Mouse (Mus musculus) thymus, adult 2 months (tissue): ENCODE results near the gene Mapk8ip1. TPM values are rescaled to one million over a fixed set of nuclear protein-coding genes. Genes with fewer than 3 reads are reported as not detected.

ENCODE experiments used
- DNase-seq: peaks from one replicate; pipeline ENCODE4 v3.0.0; 2021
- H3K27ac ChIP-seq: fragments of 200-500 bp; 2 replicates; pipeline ENCODE4 v1.5.1; 2012; ENCODE audit warnings: low read length, control low read depth; ENCODE audit not compliant: control insufficient read depth, insufficient read depth
- H3K27me3 ChIP-seq: fragments of 200-500 bp; 2 replicates; pipeline ENCODE4 v1.6.1; 2012; ENCODE audit warnings: mild to moderate bottlenecking, low read length, moderate library complexity, mixed read lengths; ENCODE audit not compliant: control insufficient read depth, insufficient read depth
- H3K36me3 ChIP-seq: fragments of 200-500 bp; 2 replicates; pipeline ENCODE4 v1.6.1; 2012; ENCODE audit warnings: mild to moderate bottlenecking, low read length, moderate library complexity; ENCODE audit not compliant: control insufficient read depth, insufficient read depth
- H3K4me1 ChIP-seq: fragments of 200-500 bp; replicated peaks from 2 replicates; pipeline ENCODE4 v1.6.1; 2012; ENCODE audit warnings: low read length; ENCODE audit not compliant: control insufficient read depth, insufficient read depth
- H3K4me3 ChIP-seq: fragments of 200-500 bp; 2 replicates; pipeline ENCODE4 v1.5.1; 2012; ENCODE audit warnings: mild to moderate bottlenecking, low read length, control low read depth, moderate library complexity; ENCODE audit not compliant: control insufficient read depth, insufficient read depth
- CTCF ChIP-seq: fragments of 200-500 bp; IDR thresholded peaks from 2 replicates; pipeline ENCODE4 v1.5.1; 2012; ENCODE audit warnings: mild to moderate bottlenecking, control low read depth, low read length, moderate library complexity, borderline replicate concordance; ENCODE audit not compliant: control insufficient read depth, poor library complexity, insufficient read depth; ENCODE audit errors: extremely low read depth
- POLR2A ChIP-seq: fragments of 200-500 bp; IDR thresholded peaks from 2 replicates; pipeline ENCODE4 v1.6.1; 2012; ENCODE audit warnings: mild to moderate bottlenecking, low read length, control low read depth, moderate library complexity; ENCODE audit not compliant: control insufficient read depth, poor library complexity, insufficient read depth; ENCODE audit errors: extremely low read depth
- WGBS: fragments of 180-500 bp; shearing (Covaris S2); methylation state at CpG from one replicate; pipeline ENCODE4 v1.1.7; 2018; 5-methylcytosine and 5-hydroxymethylcytosine counted together
- polyA plus RNA-seq: library from polyadenylated mRNA; depleted of rRNA; stranded (reverse); fragments of >200 nt; gene quantifications from 2 replicates; pipeline ENCODE4 v1.2.3, GENCODE M21; 2012

Gene Mapk8ip1
- polyA plus RNA-seq, 1 experiment = 11.4 TPM

DNA sequence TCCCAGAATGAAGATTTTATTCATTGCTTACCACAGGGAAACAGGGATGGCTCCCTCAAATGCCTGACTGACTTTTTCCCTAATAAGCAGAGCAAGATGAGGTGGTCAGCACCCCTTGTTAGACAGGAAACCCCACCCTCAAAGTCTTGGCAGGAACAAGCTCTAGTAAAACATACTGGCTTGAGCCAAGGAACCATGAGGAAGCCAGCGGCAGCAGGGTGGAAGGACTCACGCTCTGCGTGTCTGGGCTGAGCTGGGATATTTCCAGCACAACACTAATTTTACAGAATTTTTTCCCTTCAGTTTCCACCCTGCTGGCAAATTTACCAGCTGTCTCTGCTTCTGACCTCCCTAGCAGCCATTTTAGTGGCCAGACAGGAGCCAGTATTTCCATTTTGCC is 25.4 kb upstream of the Mapk8ip1 start:
- Histone ChIP-seq H3K36me3 (peaks cover 15% of the 10 kb centered on the region), H3K27ac (no peak overlapping the region), H3K27me3 (no peaks in the 10 kb centered on the region), H3K4me1 (peaks cover 14% of the 10 kb centered on the region), H3K4me3 (no peak overlapping the region)
- 93% methylated on average over 3 of the region's 3 CpGs for WGBS
- no peak for DNase-seq
- no peak for TF ChIP-seq POLR2A
- TF ChIP-seq CTCF = no peak

DNA sequence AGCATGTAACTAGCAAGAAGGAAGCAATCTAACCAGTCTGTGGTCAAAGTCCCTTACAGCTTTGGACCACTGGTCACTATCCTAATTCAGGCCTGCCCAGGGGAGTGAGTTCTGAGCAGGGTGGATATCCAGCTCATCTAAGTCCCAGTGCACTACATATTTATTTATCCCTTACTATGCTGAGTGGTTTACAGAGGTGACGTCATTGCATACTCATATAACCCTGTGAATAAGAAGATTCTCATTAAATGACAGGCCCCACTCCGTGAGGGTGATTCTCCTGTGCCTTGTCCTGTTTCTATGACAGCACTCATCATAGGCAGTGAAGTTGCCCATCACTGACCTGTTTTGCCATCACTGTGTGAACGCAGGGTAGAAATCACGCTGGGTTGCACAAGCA is 24.3 kb upstream of the Mapk8ip1 start:
- peaks cover 14% of the 10 kb centered on the region for H3K4me1 ChIP-seq
- WGBS = 94% methylated on average over 4 of the region's 4 CpGs
- no peaks in the 10 kb centered on the region for H3K27me3 ChIP-seq
- no peak for TF ChIP-seq POLR2A
- TF ChIP-seq CTCF = no peak
- H3K4me3 ChIP-seq = no peak overlapping the region
- H3K27ac ChIP-seq = no peak overlapping the region
- H3K36me3 ChIP-seq = peaks cover 23% of the 10 kb centered on the region
- no peak for DNase-seq

DNA sequence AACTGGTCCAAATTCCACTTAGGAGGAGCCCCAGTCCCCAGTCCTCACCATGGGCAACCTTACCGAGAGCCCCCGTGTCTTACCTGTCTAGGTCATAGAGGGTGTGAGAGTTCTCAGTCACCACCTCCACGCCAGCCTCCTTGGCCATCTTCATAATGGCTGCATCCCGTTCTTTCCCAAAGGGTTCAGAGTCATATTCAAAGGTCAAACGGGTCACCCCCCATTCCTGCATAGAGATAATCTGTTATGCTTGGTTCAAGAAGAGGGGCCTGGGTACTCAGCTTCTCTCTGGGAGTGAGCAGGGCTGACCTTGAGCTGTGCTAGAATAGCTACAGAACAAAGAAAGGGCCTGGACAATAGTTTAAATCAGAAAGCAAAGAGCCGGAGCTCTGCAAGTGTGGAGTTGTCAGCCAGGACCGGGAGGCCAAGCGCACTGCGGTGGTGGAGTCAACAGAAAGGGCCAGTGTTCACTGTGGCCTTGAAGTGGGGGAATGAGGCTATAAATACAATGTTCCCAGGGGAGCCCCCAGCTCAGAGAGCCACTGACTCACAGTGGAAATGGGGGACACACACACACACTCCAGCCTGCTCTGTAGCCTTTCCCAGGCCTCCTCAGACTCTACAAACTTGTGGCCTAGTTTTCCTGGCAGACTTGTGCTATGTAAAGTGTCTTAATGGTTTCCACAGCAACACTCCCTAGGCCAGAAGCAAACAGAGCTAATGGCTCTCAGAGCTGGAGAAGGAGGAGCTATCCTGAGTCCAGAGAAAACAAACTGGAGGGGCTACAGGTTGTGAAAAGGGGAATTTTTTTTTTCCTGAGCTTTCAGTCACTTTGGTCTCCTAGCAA is 23.6 kb upstream of the Mapk8ip1 start:
- H3K4me1 ChIP-seq = peaks cover 14% of the 10 kb centered on the region
- DNase-seq = no peak
- 95% methylated on average over 9 of the region's 9 CpGs for whole genome bisulfite sequencing
- no peak for TF ChIP-seq POLR2A
- no peak for TF ChIP-seq CTCF
- H3K27ac ChIP-seq = no peak overlapping the region
- H3K4me3 ChIP-seq = no peak overlapping the region
- H3K36me3 ChIP-seq = peaks cover 23% of the 10 kb centered on the region
- H3K27me3 ChIP-seq = no peaks in the 10 kb centered on the region

DNA sequence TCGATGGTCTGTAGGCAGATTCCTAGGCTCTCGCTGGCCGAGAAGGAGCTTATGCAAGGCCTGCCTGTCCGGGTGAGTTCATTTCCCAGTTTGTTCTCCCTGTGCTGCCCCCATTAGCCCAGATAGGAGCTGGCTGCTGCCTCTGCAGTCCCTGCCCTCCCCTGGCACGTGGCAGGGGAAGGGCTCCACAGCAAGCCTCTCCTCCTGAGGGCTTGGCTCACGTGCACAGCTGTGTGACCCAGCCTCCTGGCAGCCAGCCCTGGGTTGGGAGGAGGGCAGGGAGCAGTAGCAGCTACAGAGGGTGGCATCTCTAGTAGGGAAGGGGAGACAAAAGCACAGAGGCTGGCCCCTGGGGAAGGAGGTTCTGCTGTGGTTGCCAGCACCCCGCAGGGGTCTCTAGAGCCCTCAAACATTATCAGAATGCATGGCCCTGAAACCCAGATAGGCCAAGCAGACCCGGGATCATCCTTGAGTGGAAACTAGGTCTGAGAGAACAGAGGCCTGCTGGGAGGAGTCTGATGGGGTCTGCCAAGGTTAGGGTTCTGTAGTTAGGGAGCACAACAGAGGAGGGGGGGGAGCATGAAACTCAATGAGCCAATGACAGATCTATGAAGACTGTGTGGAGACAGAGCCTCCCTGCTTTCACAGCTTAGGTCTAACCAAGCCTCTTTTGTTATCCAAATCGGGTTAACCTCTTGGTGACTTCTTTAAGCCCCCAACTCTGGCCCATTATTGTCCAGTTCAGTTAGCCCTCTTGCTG is 22.8 kb upstream of the Mapk8ip1 start:
- DNase-seq = no peak
- H3K27ac ChIP-seq = no peak overlapping the region

DNA sequence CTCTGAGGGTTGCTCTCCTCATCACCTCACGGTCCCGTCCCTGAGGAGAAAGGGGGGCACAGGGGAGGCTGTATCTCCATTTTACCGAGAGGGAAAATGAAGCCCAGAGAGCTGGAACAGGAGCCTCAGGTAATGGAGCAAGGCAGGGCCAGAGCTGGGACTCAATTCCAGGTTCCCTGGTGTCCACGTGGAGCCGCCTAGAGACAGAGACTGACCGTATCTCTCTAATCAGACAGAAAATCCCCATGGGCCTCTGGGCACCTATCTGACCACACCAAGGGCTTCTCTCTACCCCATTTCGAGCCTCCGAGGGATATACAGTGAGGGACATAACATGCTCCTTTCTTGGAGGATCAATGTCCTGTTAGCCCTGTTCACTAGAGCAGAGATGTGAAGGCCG is 22.1 kb upstream of the Mapk8ip1 start:
- no peak overlapping the region for H3K27ac ChIP-seq
- no peaks in the 10 kb centered on the region for H3K27me3 ChIP-seq
- TF ChIP-seq POLR2A (no peak), CTCF (no peak)
- H3K4me1 ChIP-seq = peaks cover 14% of the 10 kb centered on the region
- peaks cover 23% of the 10 kb centered on the region for H3K36me3 ChIP-seq
- H3K4me3 ChIP-seq = no peak overlapping the region
- no peak for DNase-seq
- 93% methylated on average over 9 of the region's 9 CpGs for WGBS

More for the DNA sequence above, 22.8 kb upstream of the Mapk8ip1 start:
- no peaks in the 10 kb centered on the region for H3K27me3 ChIP-seq
- no peak for TF ChIP-seq POLR2A
- no peak for TF ChIP-seq CTCF
- peaks cover 23% of the 10 kb centered on the region for H3K36me3 ChIP-seq
- H3K4me3 ChIP-seq = no peak overlapping the region
- WGBS = 68% methylated on average over 9 of the region's 9 CpGs
- peaks cover 14% of the 10 kb centered on the region for H3K4me1 ChIP-seq

DNA sequence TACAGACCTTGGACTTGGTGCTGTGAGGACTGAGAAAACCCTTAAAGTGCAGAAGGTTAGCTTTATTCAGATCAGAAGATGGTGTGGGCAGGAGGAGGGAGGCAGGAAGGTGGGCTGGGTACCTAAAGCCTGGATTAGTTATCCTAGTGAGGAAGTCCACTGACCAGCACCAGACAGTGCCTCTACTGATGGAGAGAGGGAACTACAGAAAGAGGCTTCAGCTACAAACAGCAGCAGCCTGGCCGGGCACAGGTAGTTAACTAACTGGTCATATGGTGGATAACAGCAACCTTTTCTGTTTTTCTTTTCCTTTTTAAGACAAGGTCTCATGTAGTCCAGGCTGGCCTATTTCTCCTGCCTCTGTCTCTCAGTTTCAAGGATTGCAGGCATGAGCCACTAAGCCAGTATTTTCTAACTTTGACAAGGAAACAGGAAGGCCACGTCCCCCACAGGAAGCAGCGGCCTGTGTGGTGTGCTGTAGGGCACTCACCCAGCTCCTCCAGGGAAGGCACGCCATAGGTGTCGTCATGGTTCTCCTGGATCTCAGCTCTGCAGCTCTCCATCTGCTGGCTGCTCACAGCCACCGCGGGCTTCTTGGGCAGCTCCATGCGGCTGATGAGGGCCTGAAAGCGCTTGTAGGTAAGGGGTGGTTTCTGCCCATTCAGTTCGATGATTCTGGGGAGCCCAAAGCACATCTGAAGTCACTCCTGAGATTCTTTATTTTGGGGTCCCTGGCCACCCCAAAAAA is 21.5 kb upstream of the Mapk8ip1 start:
- TF ChIP-seq POLR2A (no peak), CTCF (no peak)
- peaks cover 23% of the 10 kb centered on the region for H3K36me3 ChIP-seq
- H3K4me3 ChIP-seq = no peak overlapping the region
- WGBS = 26% methylated on average over 10 of the region's 10 CpGs
- peak overlapping the region; percentile 33; the same call in 1 of the 2 replicates for H3K27ac ChIP-seq
- peak; percentile 8 for DNase-seq
- H3K27me3 ChIP-seq = no peaks in the 10 kb centered on the region
- peaks cover 14% of the 10 kb centered on the region for H3K4me1 ChIP-seq
